Mouse (Mus musculus): ENCODE data around the gene Dusp8.

- TF ChIP-seq CTCF (IDR thresholded peaks at IDR 0.05; ENCODE audit: extremely low read depth, insufficient read depth, low read length) (no peak), POLR2A (IDR thresholded peaks at IDR 0.05; ENCODE audit: extremely low read depth, insufficient read depth, low read length) (peak; percentile 25; the same call in 1 of the 2 replicates)
These were observed 1.1 kb downstream of the Dusp8 start for GRCm38 (mm10) chr7:142094301-142095143.

Measured in cortical plate, adult 2 months (tissue).